Mouse (Mus musculus): ENCODE data around the gene Akap2. TPM values are rescaled to one million over a fixed set of nuclear protein-coding genes. Genes with fewer than 3 reads are reported as not detected.

Gene Akap2
- polyA plus RNA-seq, 1 experiment, result 19.3 TPM

DNA sequence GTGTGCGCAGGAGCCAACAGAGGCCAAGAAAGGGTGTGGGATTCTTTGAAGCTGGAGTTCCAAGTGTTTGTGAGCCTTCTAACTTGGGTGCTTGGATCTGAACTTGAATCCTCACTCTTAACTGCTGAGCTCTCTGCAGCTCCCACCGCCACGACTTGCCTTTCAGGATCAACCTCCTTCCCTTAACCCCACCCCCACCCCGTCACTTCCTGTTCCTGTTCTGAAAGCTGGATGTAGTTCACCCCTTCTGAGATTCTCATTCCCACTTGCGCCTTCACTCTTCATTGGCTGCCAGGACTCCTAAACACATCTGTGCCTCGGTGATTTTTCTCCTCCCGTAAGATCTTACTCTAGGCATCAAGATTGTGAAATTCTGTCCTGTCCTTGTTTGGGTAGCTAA, 43.1 kb upstream of the Akap2 start:
- peaks cover 20% of the 10 kb centered on the region for H3K79me2 ChIP-seq (ENCODE audit: control insufficient read depth, insufficient read depth)
- H3K27me3 ChIP-seq (ENCODE audit: control insufficient read depth, insufficient read depth, insufficient read length), result no peaks in the 10 kb centered on the region
- TF ChIP-seq MYOG (IDR thresholded peaks at IDR 0.05; ENCODE audit: control insufficient read depth in 1 of 3, insufficient read depth in 1 of 3, insufficient read length in 2 of 3, low read depth in 2 of 3), result no peak
- no peak for TF ChIP-seq USF1 (IDR thresholded peaks at IDR 0.05; ENCODE audit: low read depth)
- TF ChIP-seq TCF12 (IDR thresholded peaks at IDR 0.05; ENCODE audit: insufficient read depth, poor library complexity, severe bottlenecking), result no peak
- no peak for TF ChIP-seq MAX (IDR thresholded peaks at IDR 0.05; ENCODE audit: low read depth)
- no peak for TF ChIP-seq POLR2AphosphoS2 (IDR thresholded peaks at IDR 0.05; ENCODE audit: insufficient read length, low read depth)
- TF ChIP-seq MYOD1 (IDR thresholded peaks at IDR 0.05; ENCODE audit: control insufficient read depth in 1 of 3, insufficient read length in 2 of 3, low read depth in 2 of 3), result no peak
- no peak for TF ChIP-seq REST (IDR thresholded peaks at IDR 0.05; ENCODE audit: insufficient read depth, insufficient read length)
- TF ChIP-seq TCF3 (IDR thresholded peaks at IDR 0.05; ENCODE audit: insufficient read length, low read depth), result no peak
- no peak for TF ChIP-seq CEBPB (IDR thresholded peaks at IDR 0.05; ENCODE audit: insufficient read depth, poor library complexity, severe bottlenecking)
- TF ChIP-seq SRF (IDR thresholded peaks at IDR 0.05; ENCODE audit: control insufficient read depth, insufficient read length, low read depth), result no peak
- TF ChIP-seq E2F4 (IDR thresholded peaks at IDR 0.05; ENCODE audit: insufficient read depth), result no peak
- TF ChIP-seq POLR2A (IDR thresholded peaks at IDR 0.05; ENCODE audit: insufficient read length, low read depth), result no peak
- H3ac ChIP-seq (ENCODE audit: control insufficient read depth, insufficient read length), result no peak overlapping the region
- no peak overlapping the region for H3K4me3 ChIP-seq
- H3K4me2 ChIP-seq (ENCODE audit: low read depth), result no peak overlapping the region
- peaks cover 18% of the 10 kb centered on the region for H3K36me3 ChIP-seq (ENCODE audit: control insufficient read depth, insufficient read depth)

- no peak overlapping the region for H3ac ChIP-seq (ENCODE audit: control insufficient read depth, insufficient read length)
- TF ChIP-seq POLR2A (IDR thresholded peaks at IDR 0.05; ENCODE audit: insufficient read length, low read depth), result no peak
- no peak for TF ChIP-seq REST (IDR thresholded peaks at IDR 0.05; ENCODE audit: insufficient read depth, insufficient read length)
- no peak for TF ChIP-seq E2F4 (IDR thresholded peaks at IDR 0.05; ENCODE audit: insufficient read depth)
- TF ChIP-seq MAX (IDR thresholded peaks at IDR 0.05; ENCODE audit: low read depth), result no peak
- H3K4me2 ChIP-seq (ENCODE audit: low read depth), result no peak overlapping the region
- no peaks in the 10 kb centered on the region for H3K27me3 ChIP-seq (ENCODE audit: control insufficient read depth, insufficient read depth, insufficient read length)
- H3K79me2 ChIP-seq (ENCODE audit: control insufficient read depth, insufficient read depth), result peaks cover 20% of the 10 kb centered on the region
- peaks cover 22% of the 10 kb centered on the region for H3K36me3 ChIP-seq (ENCODE audit: control insufficient read depth, insufficient read depth)
- no peak overlapping the region for H3K4me3 ChIP-seq
These were observed 42.1 kb upstream of the Akap2 start for GRCm38 (mm10) chr4:57675387-57675786.

DNA sequence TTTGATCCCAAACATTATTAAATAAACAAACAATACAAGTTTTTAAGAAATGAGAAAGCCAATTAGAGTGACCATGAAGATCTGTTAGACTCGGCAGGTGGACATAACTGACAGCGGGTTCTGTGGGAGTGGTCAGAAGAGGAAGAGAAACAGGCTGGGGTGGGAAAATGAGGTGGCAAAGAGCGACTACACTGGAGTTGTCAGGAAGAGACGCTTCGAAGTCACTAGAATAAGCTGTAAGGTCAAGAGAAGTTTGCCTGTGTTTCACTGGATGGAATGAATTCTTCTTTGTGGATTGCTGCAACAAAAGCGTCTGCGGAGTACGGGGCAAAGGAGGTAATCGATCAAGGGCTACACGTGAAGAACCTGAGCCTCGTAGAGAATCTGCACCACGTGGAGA, 39.5 kb upstream of the Akap2 start:
- H3ac ChIP-seq (ENCODE audit: control insufficient read depth, insufficient read length), result no peak overlapping the region
- TF ChIP-seq POLR2AphosphoS2 (IDR thresholded peaks at IDR 0.05; ENCODE audit: insufficient read length, low read depth), result no peak
- no peak for TF ChIP-seq SRF (IDR thresholded peaks at IDR 0.05; ENCODE audit: control insufficient read depth, insufficient read length, low read depth)
- TF ChIP-seq USF1 (IDR thresholded peaks at IDR 0.05; ENCODE audit: low read depth), result no peak
- no peak for TF ChIP-seq REST (IDR thresholded peaks at IDR 0.05; ENCODE audit: insufficient read depth, insufficient read length)
- TF ChIP-seq CEBPB (IDR thresholded peaks at IDR 0.05; ENCODE audit: insufficient read depth, poor library complexity, severe bottlenecking), result no peak
- TF ChIP-seq E2F4 (IDR thresholded peaks at IDR 0.05; ENCODE audit: insufficient read depth), result no peak
- TF ChIP-seq MYOD1 (IDR thresholded peaks at IDR 0.05; ENCODE audit: control insufficient read depth in 1 of 3, insufficient read length in 2 of 3, low read depth in 2 of 3), result no peak
- TF ChIP-seq TCF12 (IDR thresholded peaks at IDR 0.05; ENCODE audit: insufficient read depth, poor library complexity, severe bottlenecking), result no peak
- no peak for TF ChIP-seq POLR2A (IDR thresholded peaks at IDR 0.05; ENCODE audit: insufficient read length, low read depth)
- no peak for TF ChIP-seq MYOG (IDR thresholded peaks at IDR 0.05; ENCODE audit: control insufficient read depth in 1 of 3, insufficient read depth in 1 of 3, insufficient read length in 2 of 3, low read depth in 2 of 3)
- TF ChIP-seq TCF3 (IDR thresholded peaks at IDR 0.05; ENCODE audit: insufficient read length, low read depth), result no peak
- no peak for TF ChIP-seq MAX (IDR thresholded peaks at IDR 0.05; ENCODE audit: low read depth)
- no peak overlapping the region for H3K4me2 ChIP-seq (ENCODE audit: low read depth)

GRCm38 (mm10) chr4:57678991-57679457, 38.4 kb upstream of the Akap2 start:
- no peak for TF ChIP-seq SRF (IDR thresholded peaks at IDR 0.05; ENCODE audit: control insufficient read depth, insufficient read length, low read depth)
- no peak for TF ChIP-seq MYOD1 (IDR thresholded peaks at IDR 0.05; ENCODE audit: control insufficient read depth in 1 of 3, insufficient read length in 2 of 3, low read depth in 2 of 3)
- TF ChIP-seq TCF3 (IDR thresholded peaks at IDR 0.05; ENCODE audit: insufficient read length, low read depth), result no peak
- TF ChIP-seq TCF12 (IDR thresholded peaks at IDR 0.05; ENCODE audit: insufficient read depth, poor library complexity, severe bottlenecking), result no peak
- TF ChIP-seq POLR2A (IDR thresholded peaks at IDR 0.05; ENCODE audit: insufficient read length, low read depth), result no peak
- Histone ChIP-seq H3K4me2 (ENCODE audit: low read depth) (no peak overlapping the region), H3ac (ENCODE audit: control insufficient read depth, insufficient read length) (no peak overlapping the region), H3K4me3 (no peak overlapping the region), H3K27me3 (ENCODE audit: control insufficient read depth, insufficient read depth, insufficient read length) (no peaks in the 10 kb centered on the region), H3K79me2 (ENCODE audit: control insufficient read depth, insufficient read depth) (peaks cover 4% of the 10 kb centered on the region), H3K36me3 (ENCODE audit: control insufficient read depth, insufficient read depth) (peaks cover 18% of the 10 kb centered on the region)

More for the DNA sequence above, 39.5 kb upstream of the Akap2 start:
- no peak overlapping the region for H3K4me3 ChIP-seq
- H3K27me3 ChIP-seq (ENCODE audit: control insufficient read depth, insufficient read depth, insufficient read length), result no peaks in the 10 kb centered on the region
- H3K36me3 ChIP-seq (ENCODE audit: control insufficient read depth, insufficient read depth), result peaks cover 18% of the 10 kb centered on the region
- peaks cover 11% of the 10 kb centered on the region for H3K79me2 ChIP-seq (ENCODE audit: control insufficient read depth, insufficient read depth)

- peaks cover 18% of the 10 kb centered on the region for H3K36me3 ChIP-seq (ENCODE audit: control insufficient read depth, insufficient read depth)
- H3K4me2 ChIP-seq (ENCODE audit: low read depth), result no peak overlapping the region
- no peaks in the 10 kb centered on the region for H3K27me3 ChIP-seq (ENCODE audit: control insufficient read depth, insufficient read depth, insufficient read length)
- H3K4me3 ChIP-seq, result no peak overlapping the region
- H3ac ChIP-seq (ENCODE audit: control insufficient read depth, insufficient read length), result no peak overlapping the region
- TF ChIP-seq TCF3 (IDR thresholded peaks at IDR 0.05; ENCODE audit: insufficient read length, low read depth) (no peak), POLR2A (IDR thresholded peaks at IDR 0.05; ENCODE audit: insufficient read length, low read depth) (no peak), REST (IDR thresholded peaks at IDR 0.05; ENCODE audit: insufficient read depth, insufficient read length) (no peak), MAX (IDR thresholded peaks at IDR 0.05; ENCODE audit: low read depth) (no peak), SRF (IDR thresholded peaks at IDR 0.05; ENCODE audit: control insufficient read depth, insufficient read length, low read depth) (no peak), CEBPB (IDR thresholded peaks at IDR 0.05; ENCODE audit: insufficient read depth, poor library complexity, severe bottlenecking) (no peak), POLR2AphosphoS2 (IDR thresholded peaks at IDR 0.05; ENCODE audit: insufficient read length, low read depth) (no peak), MYOD1 (IDR thresholded peaks at IDR 0.05; ENCODE audit: control insufficient read depth in 1 of 3, insufficient read length in 2 of 3, low read depth in 2 of 3) (no peak), MYOG (IDR thresholded peaks at IDR 0.05; ENCODE audit: control insufficient read depth in 1 of 3, insufficient read depth in 1 of 3, insufficient read length in 2 of 3, low read depth in 2 of 3) (no peak), E2F4 (IDR thresholded peaks at IDR 0.05; ENCODE audit: insufficient read depth) (no peak), TCF12 (IDR thresholded peaks at IDR 0.05; ENCODE audit: insufficient read depth, poor library complexity, severe bottlenecking) (no peak), USF1 (IDR thresholded peaks at IDR 0.05; ENCODE audit: low read depth) (no peak)
- H3K79me2 ChIP-seq (ENCODE audit: control insufficient read depth, insufficient read depth), result peaks cover 4% of the 10 kb centered on the region
These were observed 37.3 kb upstream of the Akap2 start for GRCm38 (mm10) chr4:57680186-57680585.
